Mouse (Mus musculus) regulatory T cell (primary cell): ENCODE measurements at regions not wholly inside any gene's neighbourhood (a gene's known extent, or its start where the extent isn't known, plus 50 kb on each side); places are given as distances from the start of the nearest gene placed in this dataset.

ENCODE experiments used
- in situ Hi-C: fragments of 300-600 bp; cut with MboI, MseI; formaldehyde crosslinking; loops from one replicate; pipeline ENCODE4 v1.15.1; 2025; ENCODE audit warnings: high pct_unique_total_duplicates

- in situ Hi-C loops, result no loop called here
Observed at GRCm38 (mm10) chr8:44765194-44765593, 170.1 kb upstream of the Fat1 start.

- in situ Hi-C loops, result no loop called here
Observed at GRCm38 (mm10) chr8:44765677-44766076, 169.6 kb upstream of the Fat1 start.

GRCm38 (mm10) chr8:44766111-44766873 is 169.0 kb upstream of the Fat1 start:
- in situ Hi-C loops, result no loop called here

- in situ Hi-C loops, result no loop called here
Observed at GRCm38 (mm10) chr8:44767271-44767670, 168.0 kb upstream of the Fat1 start.

GRCm38 (mm10) chr8:44779212-44779611 is 156.0 kb upstream of the Fat1 start:
- in situ Hi-C loops, result no loop called here

GRCm38 (mm10) chr8:44782421-44782820 is 152.8 kb upstream of the Fat1 start:
- in situ Hi-C loops, result no loop called here

- in situ Hi-C loops, result no loop called here
Observed at GRCm38 (mm10) chr8:44785161-44785560, 150.1 kb upstream of the Fat1 start.

- in situ Hi-C loops, result no loop called here
Observed at GRCm38 (mm10) chr8:44786740-44787139, 148.5 kb upstream of the Fat1 start.

- in situ Hi-C loops, result no loop called here
Observed at GRCm38 (mm10) chr8:44788290-44788689, 147.0 kb upstream of the Fat1 start.

GRCm38 (mm10) chr8:44799513-44799912 is 135.7 kb upstream of the Fat1 start:
- in situ Hi-C loops, result loop anchor here (10.0 kb wide), 1 partner anchor 835 kb away; no protein-coding TSS in a partner anchor

- in situ Hi-C loops, result no loop called here
Observed at GRCm38 (mm10) chr8:44800827-44801273, 134.4 kb upstream of the Fat1 start.

GRCm38 (mm10) chr8:44801604-44802206 is 133.5 kb upstream of the Fat1 start:
- in situ Hi-C loops, result no loop called here

GRCm38 (mm10) chr8:44802331-44802730 is 132.9 kb upstream of the Fat1 start:
- in situ Hi-C loops, result no loop called here

- in situ Hi-C loops, result no loop called here
Observed at GRCm38 (mm10) chr8:44804414-44805178, 130.7 kb upstream of the Fat1 start.

GRCm38 (mm10) chr8:44805179-44805815 is 129.9 kb upstream of the Fat1 start:
- in situ Hi-C loops, result no loop called here

- in situ Hi-C loops, result no loop called here
Observed at GRCm38 (mm10) chr8:44812360-44812759, 122.9 kb upstream of the Fat1 start.

- in situ Hi-C loops, result no loop called here
Observed at GRCm38 (mm10) chr8:44817532-44818157, 117.6 kb upstream of the Fat1 start.

GRCm38 (mm10) chr8:44819270-44819669 is 116.0 kb upstream of the Fat1 start:
- in situ Hi-C loops, result no loop called here

GRCm38 (mm10) chr8:44819691-44820090 is 115.6 kb upstream of the Fat1 start:
- in situ Hi-C loops, result no loop called here

- in situ Hi-C loops, result no loop called here
Observed at GRCm38 (mm10) chr8:44825183-44825757, 110.0 kb upstream of the Fat1 start.

- in situ Hi-C loops, result no loop called here
Observed at GRCm38 (mm10) chr8:44826936-44827335, 108.3 kb upstream of the Fat1 start.
